Mouse (Mus musculus) midbrain, embryonic 13.5 days (tissue): ENCODE results near the gene Mylk2. TPM values are rescaled to one million over a fixed set of nuclear protein-coding genes. Genes with fewer than 3 reads are reported as not detected.

Experiments used
- ATAC-seq: fragments of 200-750 bp; cut with Nextera tagmentation; 2 replicates; pipeline ENCODE4 v1.8.0; 2017; ENCODE audit warnings: mild to moderate bottlenecking, moderate TSS enrichment, moderate library complexity
- H3K27ac ChIP-seq: fragments of 300-500 bp; sonication (generic); 2 replicates; pipeline ENCODE4 v1.5.1; 2015; ENCODE audit warnings: inconsistent platforms, mild to moderate bottlenecking, moderate library complexity
- H3K27me3 ChIP-seq: fragments of 300-500 bp; sonication (generic); 2 replicates; pipeline ENCODE4 v1.6.1; 2015; ENCODE audit warnings: mild to moderate bottlenecking, inconsistent platforms
- H3K36me3 ChIP-seq: fragments of 300-500 bp; sonication (generic); 2 replicates; pipeline ENCODE4 v1.6.1; 2015; ENCODE audit warnings: mild to moderate bottlenecking, inconsistent platforms
- H3K4me1 ChIP-seq: fragments of 300-500 bp; sonication (generic); replicated peaks from 2 replicates; pipeline ENCODE4 v1.6.1; 2015; ENCODE audit warnings: inconsistent platforms
- H3K4me2 ChIP-seq: fragments of 300-500 bp; sonication (generic); replicated peaks from 2 replicates; pipeline ENCODE4 v1.6.1; 2015; ENCODE audit warnings: moderate library complexity, mild to moderate bottlenecking, inconsistent platforms
- H3K4me3 ChIP-seq: fragments of 300-500 bp; sonication (generic); replicated peaks from 2 replicates; pipeline ENCODE4 v1.5.1; 2015; ENCODE audit warnings: mild to moderate bottlenecking, inconsistent platforms
- H3K9ac ChIP-seq: fragments of 300-500 bp; sonication (generic); replicated peaks from 2 replicates; pipeline ENCODE4 v1.6.1; 2015; ENCODE audit warnings: mild to moderate bottlenecking, inconsistent platforms
- H3K9me3 ChIP-seq: fragments of 300-500 bp; sonication (generic); 2 replicates; pipeline ENCODE4 v1.6.1; 2016; ENCODE audit warnings: mild to moderate bottlenecking, inconsistent platforms
- WGBS: fragments of 180-500 bp; shearing (Covaris S2); methylation state at CpG from one replicate; pipeline ENCODE4 v1.1.7; 2015; 5-methylcytosine and 5-hydroxymethylcytosine counted together
- polyA plus RNA-seq: library from polyadenylated mRNA; unstranded; fragments of >200 nt; fragmentation: Nextera tagmentation; extraction: Ambion mirVana; gene quantifications from 2 replicates; pipeline ENCODE4 v1.2.1, GENCODE M21; 2015

Gene Mylk2
- polyA plus RNA-seq, 1 experiment from 2014 or later: 0.07 TPM

DNA sequence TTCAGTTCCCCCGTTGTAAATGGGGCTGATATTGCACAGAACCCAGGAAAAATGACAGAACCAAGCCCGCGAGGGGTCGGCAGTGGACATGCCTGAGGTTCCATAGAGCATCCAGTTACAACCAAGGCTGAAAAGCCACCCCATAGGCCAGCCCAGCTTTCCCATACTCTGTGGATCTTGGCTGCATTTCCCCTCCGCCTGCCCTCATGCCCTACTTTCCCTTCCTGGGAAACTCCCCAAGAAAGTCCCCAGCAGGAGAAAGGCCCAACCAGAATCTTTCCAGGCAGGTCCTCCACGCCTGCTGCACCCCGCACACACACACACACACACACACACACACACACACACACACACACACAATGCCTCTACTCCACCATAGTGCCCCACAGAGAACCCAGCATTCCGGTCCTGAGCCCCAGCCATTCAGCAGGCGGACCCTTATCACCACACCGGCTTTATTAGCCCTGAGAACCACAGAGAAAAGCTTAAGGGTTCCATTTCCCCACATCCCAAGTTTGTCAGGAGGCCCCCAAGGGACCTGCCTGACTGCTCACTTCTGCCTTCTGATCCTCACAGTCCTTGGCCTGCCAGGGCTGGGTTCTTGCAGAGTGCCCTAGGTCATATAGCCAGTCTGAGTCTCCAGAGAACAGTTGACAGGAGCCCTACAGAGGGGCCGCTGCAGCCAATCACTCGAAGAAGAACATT, 20.5 kb downstream of the Mylk2 start:
- Histone ChIP-seq H3K4me3 (no peak overlapping the region), H3K9ac (no peak overlapping the region), H3K36me3 (no peaks in the 10 kb centered on the region), H3K4me1 (no peaks in the 10 kb centered on the region), H3K27me3 (0 out of 2 replicates have a peak, but pooled peaks cover 8% of the 10 kb centered on the region), H3K4me2 (no peak overlapping the region), H3K27ac (no peak overlapping the region), H3K9me3 (no peaks in the 10 kb centered on the region)
- 74% methylated on average over 11 of the region's 12 CpGs for WGBS
- ATAC-seq: no peak

DNA sequence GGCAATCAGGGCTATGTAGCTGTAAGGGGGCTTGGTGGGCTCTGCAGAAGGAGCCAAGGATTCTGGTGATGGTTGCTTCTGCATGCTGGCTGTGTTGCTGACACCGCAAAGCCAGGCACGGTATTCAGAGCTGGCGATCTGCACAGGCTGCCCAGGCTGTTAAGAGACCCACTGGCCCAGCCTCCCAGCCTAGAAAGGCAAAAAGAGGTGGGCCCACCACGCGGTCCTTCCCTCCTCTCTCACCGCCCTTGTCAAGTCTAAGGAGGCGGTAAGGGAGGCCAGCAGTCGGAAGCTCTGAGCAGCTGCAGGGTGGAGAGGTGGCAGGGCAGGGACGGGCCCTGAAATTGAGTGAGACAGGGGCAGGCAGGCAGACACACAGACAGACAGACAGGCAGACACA, 21.9 kb downstream of the Mylk2 start, which contains the start of gene Foxs1:
TSS of gene Foxs1 (minus strand) at position 161 of the 400 bp plus-strand sequence.
- Histone ChIP-seq H3K9me3 (no peaks in the 10 kb centered on the region), H3K27ac (no peak within 1 kb of the TSS), H3K4me1 (no peaks in the 10 kb centered on the region), H3K27me3 (0 out of 2 replicates have a peak, but pooled peaks cover 9% of the 10 kb centered on the region), H3K36me3 (no peaks in the 10 kb centered on the region), H3K9ac (0 out of 2 replicates have a peak within 1 kb of the TSS, but pooled peaks have one; percentile 1), H3K4me2 (no peak within 1 kb of the TSS), H3K4me3 (no peak within 1 kb of the TSS; the same call in 1 of the 2 replicates)
- WGBS: 40% methylated on average over 9 of the region's 9 CpGs
- no peak for ATAC-seq

DNA sequence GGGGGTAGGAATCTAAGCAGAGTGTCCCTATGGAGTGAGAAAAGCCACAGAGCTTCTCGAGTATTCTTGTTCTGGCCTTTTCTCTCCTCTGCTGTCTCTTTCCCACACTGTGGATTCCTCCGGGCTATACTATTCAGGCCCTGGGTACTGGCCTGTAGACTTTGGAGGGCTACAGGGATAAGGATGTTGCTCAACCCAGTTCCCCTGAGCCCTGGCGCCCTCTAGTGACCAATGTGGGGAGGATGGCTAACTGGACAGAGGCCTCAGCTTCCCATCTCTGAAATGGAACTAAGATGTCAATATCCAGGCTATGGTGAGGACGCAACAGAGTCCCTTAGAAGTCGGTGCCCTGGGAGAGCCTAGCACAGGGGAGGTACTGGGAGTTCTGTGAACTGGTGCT, 22.5 kb downstream of the Mylk2 start:
- no peak overlapping the region for H3K9ac ChIP-seq
- WGBS: 25% methylated on average over 5 of the region's 5 CpGs
- H3K27ac ChIP-seq: no peak overlapping the region
- H3K4me3 ChIP-seq: no peak overlapping the region
- H3K9me3 ChIP-seq: no peaks in the 10 kb centered on the region
- no peak for ATAC-seq
- peaks cover 13% of the 10 kb centered on the region; the same call in 1 of the 2 replicates for H3K27me3 ChIP-seq
- H3K4me2 ChIP-seq: no peak overlapping the region
- H3K36me3 ChIP-seq: no peaks in the 10 kb centered on the region
- no peaks in the 10 kb centered on the region for H3K4me1 ChIP-seq

DNA sequence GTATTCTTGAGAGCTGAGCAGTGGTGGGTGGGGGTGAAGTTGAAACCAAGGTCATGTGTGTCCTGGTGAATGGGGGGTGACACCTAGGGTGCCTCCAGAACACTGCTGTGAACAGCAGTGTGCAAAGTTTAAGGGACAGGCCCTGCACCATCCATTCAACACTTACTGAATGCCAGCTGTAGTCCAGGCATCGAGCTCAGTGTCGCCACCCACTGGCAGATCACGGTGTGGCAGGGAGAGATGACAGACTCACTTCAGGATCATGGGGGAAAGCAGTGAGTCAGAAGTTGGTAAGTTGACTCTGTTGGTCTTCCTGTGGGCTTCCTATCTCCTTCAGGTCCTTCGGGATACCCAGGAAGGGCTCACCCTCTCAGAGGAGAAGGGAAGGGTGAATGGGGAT, 28.7 kb downstream of the Mylk2 start:
- Histone ChIP-seq H3K27me3 (peaks cover 71% of the 10 kb centered on the region), H3K27ac (no peak overlapping the region), H3K4me1 (peaks cover 16% of the 10 kb centered on the region), H3K4me2 (no peak overlapping the region), H3K36me3 (no peaks in the 10 kb centered on the region), H3K9ac (no peak overlapping the region), H3K9me3 (no peaks in the 10 kb centered on the region), H3K4me3 (no peak overlapping the region)
- WGBS: 17% methylated on average over 4 of the region's 4 CpGs
- no peak for ATAC-seq

DNA sequence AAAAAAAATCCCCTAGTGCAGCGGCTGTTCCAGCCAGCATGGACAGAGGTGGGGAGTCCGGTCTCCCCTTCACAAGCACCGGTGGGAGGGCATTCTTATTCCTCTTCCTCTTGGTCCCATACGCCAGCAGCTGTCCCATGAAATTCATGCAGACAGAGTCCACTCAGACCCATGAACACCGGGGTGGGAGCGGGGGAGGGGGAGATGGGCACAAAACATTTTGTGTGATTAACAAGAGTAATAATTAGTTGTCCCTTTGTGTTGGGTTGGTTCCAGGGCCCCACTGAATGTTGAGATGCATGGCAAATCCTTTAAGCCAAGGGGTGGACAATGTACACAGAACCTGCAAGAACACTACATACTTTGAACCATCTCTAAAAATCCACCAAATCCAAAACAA, 30.0 kb downstream of the Mylk2 start:
- Histone ChIP-seq H3K36me3 (no peaks in the 10 kb centered on the region), H3K4me1 (peaks cover 16% of the 10 kb centered on the region), H3K9ac (no peak overlapping the region), H3K27ac (no peak overlapping the region), H3K27me3 (peaks cover 78% of the 10 kb centered on the region), H3K9me3 (no peaks in the 10 kb centered on the region), H3K4me3 (no peak overlapping the region), H3K4me2 (no peak overlapping the region)
- 76% methylated on average over 6 of the region's 6 CpGs for WGBS
- no peak for ATAC-seq

DNA sequence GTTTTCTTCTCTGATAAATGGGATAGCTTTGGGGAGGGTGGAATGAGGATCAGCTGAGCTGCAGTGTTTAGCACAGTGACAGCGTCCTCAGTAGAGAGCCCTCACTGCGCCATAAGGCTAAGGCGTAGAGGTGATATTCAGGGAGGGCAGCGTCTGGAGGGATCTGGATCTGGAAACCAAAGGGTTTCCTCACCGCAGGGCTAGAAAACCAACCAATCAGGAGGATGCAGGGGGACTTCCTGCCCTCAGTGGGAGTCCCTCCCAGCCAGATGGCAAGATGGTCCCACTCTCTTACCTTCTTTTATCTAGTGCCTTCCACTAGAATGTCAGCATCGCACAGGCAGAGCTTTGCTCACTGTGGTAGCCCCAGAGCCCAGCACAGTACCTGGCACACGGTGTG, 30.6 kb downstream of the Mylk2 start:
- H3K9ac ChIP-seq: no peak overlapping the region
- no peaks in the 10 kb centered on the region for H3K36me3 ChIP-seq
- peaks cover 16% of the 10 kb centered on the region for H3K4me1 ChIP-seq
- no peak overlapping the region for H3K4me2 ChIP-seq
- 0 out of 2 replicates have a peak, but pooled peaks have one; percentile 9 for ATAC-seq
- H3K9me3 ChIP-seq: no peaks in the 10 kb centered on the region
- H3K27ac ChIP-seq: no peak overlapping the region
- 48% methylated on average over 7 of the region's 7 CpGs for WGBS
- no peak overlapping the region for H3K4me3 ChIP-seq
- H3K27me3 ChIP-seq: peaks cover 79% of the 10 kb centered on the region

DNA sequence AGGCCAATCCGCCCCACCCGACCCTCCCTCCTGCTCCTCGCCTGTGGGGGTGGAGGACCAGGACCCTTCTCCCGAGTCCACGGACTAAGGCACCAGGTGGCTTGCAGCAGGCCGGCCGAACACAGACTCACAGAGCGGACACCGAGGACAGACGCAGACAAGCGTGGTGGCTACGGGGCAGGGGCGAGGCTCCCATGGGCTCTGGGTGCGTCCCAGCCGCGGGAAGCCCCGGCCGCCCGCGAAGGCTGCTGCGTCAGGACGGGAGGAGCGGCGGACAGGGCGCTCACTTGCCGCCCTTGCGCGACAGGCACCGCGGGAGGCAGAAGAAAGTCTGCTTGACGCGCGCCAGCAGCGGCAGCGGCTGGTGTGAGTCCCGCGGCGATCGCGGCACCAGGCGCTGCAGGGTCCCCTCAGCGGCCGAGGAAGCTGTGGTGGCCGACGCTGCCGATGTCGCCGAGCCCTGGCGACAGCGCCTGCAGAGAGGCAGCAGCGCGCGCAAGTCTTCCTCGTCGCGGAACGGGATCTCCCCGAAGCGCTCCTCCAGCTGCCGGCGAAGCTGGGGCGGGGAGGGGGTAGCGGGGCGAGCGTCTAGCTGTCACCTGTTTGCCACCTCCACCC, 31.9 kb downstream of the Mylk2 start:
- Histone ChIP-seq H3K36me3 (no peaks in the 10 kb centered on the region), H3K9ac (peak overlapping the region; percentile 71), H3K4me1 (peaks cover 16% of the 10 kb centered on the region), H3K27ac (no peak overlapping the region), H3K27me3 (peaks cover 84% of the 10 kb centered on the region), H3K9me3 (no peaks in the 10 kb centered on the region), H3K4me2 (peak overlapping the region; percentile 87), H3K4me3 (peak overlapping the region; percentile 47)
- under 1% methylated on average over 64 of the region's 65 CpGs for WGBS
- peak; percentile 47 for ATAC-seq

DNA sequence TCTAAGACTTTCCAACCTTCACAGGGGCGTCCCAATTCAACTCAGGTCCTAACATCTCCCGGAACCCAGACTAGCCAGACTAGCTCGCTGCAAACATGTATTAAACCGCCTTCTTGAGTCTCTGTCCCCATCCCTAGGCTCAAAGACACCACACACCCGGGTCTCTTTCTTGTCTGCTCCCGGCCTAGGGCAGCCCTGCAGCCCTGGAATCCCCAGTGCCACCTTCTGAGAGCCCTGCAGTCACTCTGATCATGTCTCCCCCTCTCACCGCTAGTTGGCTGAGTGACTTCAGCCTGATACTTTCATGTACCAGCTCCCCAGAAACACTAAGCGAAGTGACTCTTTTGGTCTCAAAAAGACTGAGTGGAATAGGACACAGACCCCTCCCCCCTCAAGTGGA, 32.4 kb downstream of the Mylk2 start:
- peak overlapping the region; percentile 87 for H3K4me2 ChIP-seq
- H3K27me3 ChIP-seq: peaks cover 78% of the 10 kb centered on the region
- peak overlapping the region; percentile 71 for H3K9ac ChIP-seq
- no peak overlapping the region for H3K27ac ChIP-seq
- H3K4me3 ChIP-seq: peak overlapping the region; percentile 47
- WGBS: 5% methylated on average over 8 of the region's 8 CpGs
- no peaks in the 10 kb centered on the region for H3K36me3 ChIP-seq
- H3K9me3 ChIP-seq: no peaks in the 10 kb centered on the region
- peaks cover 16% of the 10 kb centered on the region for H3K4me1 ChIP-seq
- no peak for ATAC-seq

DNA sequence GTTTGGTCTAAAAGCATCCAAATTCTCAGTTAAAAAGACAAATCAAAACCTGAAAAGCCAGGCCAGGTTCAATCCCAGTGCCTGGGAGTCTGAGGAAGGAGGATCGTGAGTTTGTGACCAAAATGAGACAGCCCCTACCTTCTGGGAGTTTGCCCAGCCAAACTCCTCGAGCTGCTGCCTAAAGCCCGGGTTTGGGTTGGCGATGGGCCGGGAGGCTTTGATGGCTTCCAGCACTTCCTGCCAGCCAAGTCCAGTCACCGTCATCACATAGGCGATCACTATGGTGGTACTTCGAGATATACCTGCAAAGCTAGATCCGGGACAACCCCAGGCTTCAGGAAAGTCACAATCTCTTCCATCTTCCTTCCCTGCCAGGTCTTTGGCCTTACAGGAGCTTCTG, 32.9 kb downstream of the Mylk2 start:
- Histone ChIP-seq H3K27ac (no peak overlapping the region), H3K4me2 (0 out of 2 replicates have a peak overlapping the region, but pooled peaks have one; percentile 87), H3K9me3 (no peaks in the 10 kb centered on the region), H3K9ac (no peak overlapping the region), H3K4me3 (no peak overlapping the region), H3K4me1 (peaks cover 16% of the 10 kb centered on the region), H3K27me3 (peaks cover 77% of the 10 kb centered on the region), H3K36me3 (no peaks in the 10 kb centered on the region)
- WGBS: 64% methylated on average over 9 of the region's 9 CpGs
- ATAC-seq: no peak

DNA sequence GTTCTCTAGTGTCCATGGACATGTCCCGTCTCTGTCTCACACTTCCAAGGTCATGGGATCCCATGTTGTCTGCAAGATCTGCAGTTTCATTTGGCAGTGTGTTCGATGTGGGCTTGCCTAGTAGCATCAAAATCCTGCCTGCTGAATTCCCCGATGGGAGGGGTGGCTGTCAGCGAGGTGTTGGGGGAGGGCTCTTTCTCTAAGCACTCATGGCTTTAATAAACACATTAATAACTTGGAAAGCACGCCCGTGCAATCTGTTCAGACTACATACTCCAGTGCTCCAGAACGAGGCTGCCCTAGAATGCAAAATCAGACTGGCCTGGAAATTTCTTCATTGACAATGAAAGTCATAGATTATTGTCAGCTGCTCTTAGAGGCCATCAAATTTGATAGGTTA, 35.9 kb downstream of the Mylk2 start:
- no peak overlapping the region for H3K4me3 ChIP-seq
- peaks cover 28% of the 10 kb centered on the region for H3K4me1 ChIP-seq
- no peaks in the 10 kb centered on the region for H3K36me3 ChIP-seq
- H3K9me3 ChIP-seq: no peaks in the 10 kb centered on the region
- H3K27me3 ChIP-seq: peaks cover 68% of the 10 kb centered on the region
- 0 out of 2 replicates have a peak overlapping the region, but pooled peaks have one; percentile 17 for H3K9ac ChIP-seq
- 67% methylated on average over 7 of the region's 7 CpGs for WGBS
- no peak overlapping the region for H3K27ac ChIP-seq
- H3K4me2 ChIP-seq: no peak overlapping the region
- ATAC-seq: no peak

DNA sequence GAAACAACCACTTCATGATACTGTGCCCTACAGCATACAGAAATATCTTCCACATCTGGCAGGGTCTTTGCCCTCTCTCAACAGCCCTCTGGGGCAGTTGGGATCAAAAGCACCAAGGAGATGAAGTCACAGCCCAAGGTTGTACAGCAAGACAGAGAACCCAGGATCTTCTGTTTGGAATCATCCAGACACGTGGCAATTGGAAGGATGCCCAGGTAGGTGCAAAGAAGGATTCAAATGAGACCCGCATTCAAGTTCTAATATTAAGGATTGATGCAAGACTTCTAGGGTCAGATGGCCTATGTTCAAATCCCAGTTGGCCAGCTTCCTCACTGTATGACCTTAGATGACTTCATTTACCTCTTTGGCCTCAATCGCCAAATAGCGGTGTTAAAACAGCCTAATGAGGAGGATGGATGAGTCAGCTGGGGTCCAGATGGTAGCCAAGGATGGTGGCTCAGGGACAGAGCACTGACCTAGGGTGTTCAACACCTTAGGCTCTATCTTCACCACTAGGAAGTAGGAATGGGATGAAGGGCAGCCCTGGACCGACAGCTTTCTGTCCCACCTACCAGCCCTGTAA, 37.4 kb downstream of the Mylk2 start:
- Histone ChIP-seq H3K4me1 (peaks cover 20% of the 10 kb centered on the region), H3K27ac (no peak overlapping the region), H3K27me3 (peaks cover 53% of the 10 kb centered on the region), H3K36me3 (no peaks in the 10 kb centered on the region), H3K9ac (no peak overlapping the region), H3K4me2 (no peak overlapping the region), H3K9me3 (no peaks in the 10 kb centered on the region), H3K4me3 (no peak overlapping the region)
- 91% methylated on average over 5 of the region's 5 CpGs for WGBS
- no peak for ATAC-seq

DNA sequence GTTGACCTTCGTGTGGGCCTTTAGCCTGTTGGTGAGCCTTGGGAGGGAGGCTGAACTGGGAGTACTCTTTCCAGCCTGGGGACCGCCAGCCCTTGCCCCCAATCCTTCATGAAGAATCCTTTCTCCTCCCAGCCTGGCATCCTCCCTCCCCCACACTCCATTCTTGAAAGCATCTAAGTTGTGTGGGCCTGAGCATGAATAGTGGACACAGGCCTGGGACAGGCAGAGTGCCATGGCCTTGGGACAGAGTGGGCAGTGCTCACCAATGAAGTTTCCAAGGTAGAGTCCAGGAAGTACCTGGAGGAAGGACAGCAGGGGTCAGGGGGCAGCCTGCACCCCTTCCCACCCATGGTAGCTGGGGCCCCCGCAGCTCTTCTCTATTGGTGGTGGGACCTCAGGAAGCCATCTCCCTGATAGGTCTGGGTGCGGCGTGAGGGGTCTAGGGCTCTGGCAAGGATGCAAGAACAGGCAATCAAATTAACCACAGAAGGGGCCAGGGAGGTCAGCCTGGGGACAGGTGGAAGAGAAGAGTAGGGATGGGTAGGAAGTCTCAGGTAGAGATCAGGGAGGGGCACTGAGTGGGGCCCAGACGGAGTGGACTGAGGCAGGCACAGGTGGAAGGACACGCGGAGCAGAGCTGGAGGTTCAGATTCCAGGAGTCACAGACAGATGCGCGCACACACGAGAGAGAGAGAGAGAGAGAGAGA, 39.4 kb downstream of the Mylk2 start:
- peak overlapping the region; percentile 91; the same call in 1 of the 2 replicates for H3K9ac ChIP-seq
- peak overlapping the region; percentile 72 for H3K4me3 ChIP-seq
- ATAC-seq: peak; percentile 61
- no peaks in the 10 kb centered on the region for H3K36me3 ChIP-seq
- H3K9me3 ChIP-seq: no peaks in the 10 kb centered on the region
- H3K27ac ChIP-seq: no peak overlapping the region
- H3K4me1 ChIP-seq: peaks cover 17% of the 10 kb centered on the region
- H3K4me2 ChIP-seq: peak overlapping the region; percentile 92
- H3K27me3 ChIP-seq: peaks cover 43% of the 10 kb centered on the region
- 37% methylated on average over 11 of the region's 11 CpGs for WGBS
